Mouse (Mus musculus) hindbrain, embryonic 16.5 days (tissue): ENCODE data around the gene Zfp13. TPM values are rescaled to one million over a fixed set of nuclear protein-coding genes. Genes with fewer than 3 reads are reported as not detected.
"Not testable (repeated sequence)": the region's sequence is repeated elsewhere in the genome, so short reads cannot be mapped to it uniquely, and the experiment has no call there.

Experiments
- ATAC-seq: fragments of 200-750 bp; cut with Nextera tagmentation; 2 replicates; pipeline ENCODE4 v1.8.0; 2017; ENCODE audit warnings: moderate TSS enrichment, moderate library complexity
- H3K27ac ChIP-seq: fragments of 300-500 bp; sonication (generic); 2 replicates; pipeline ENCODE4 v1.5.1; 2014; ENCODE audit warnings: low read depth, mild to moderate bottlenecking, control low read depth, low read length, moderate library complexity
- H3K27me3 ChIP-seq: fragments of 300-500 bp; sonication (generic); replicated peaks from 2 replicates; pipeline ENCODE4 v1.6.1; 2014; ENCODE audit warnings: low read length; ENCODE audit not compliant: control insufficient read depth, insufficient read depth
- H3K36me3 ChIP-seq: fragments of 300-500 bp; sonication (generic); 2 replicates; pipeline ENCODE4 v1.6.1; 2014; ENCODE audit warnings: mild to moderate bottlenecking, low read length, moderate library complexity, mixed read lengths; ENCODE audit not compliant: control insufficient read depth, insufficient read depth
- H3K4me1 ChIP-seq: fragments of 300-500 bp; sonication (generic); 2 replicates; pipeline ENCODE4 v1.6.1; 2014; ENCODE audit warnings: low read depth, low read length; ENCODE audit not compliant: control insufficient read depth, insufficient read depth
- H3K4me2 ChIP-seq: fragments of 300-500 bp; sonication (generic); 2 replicates; pipeline ENCODE4 v1.6.1; 2014; ENCODE audit warnings: mild to moderate bottlenecking, low read length, control low read depth, moderate library complexity
- H3K4me3 ChIP-seq: fragments of 300-500 bp; sonication (generic); 2 replicates; pipeline ENCODE4 v1.5.1; 2014; ENCODE audit warnings: mild to moderate bottlenecking, low read length, control low read depth, moderate library complexity
- H3K9ac ChIP-seq: fragments of 300-500 bp; sonication (generic); 2 replicates; pipeline ENCODE4 v1.6.1; 2014; ENCODE audit warnings: low read depth, mild to moderate bottlenecking, control low read depth, low read length, moderate library complexity
- H3K9me3 ChIP-seq: fragments of 300-500 bp; sonication (generic); 2 replicates; pipeline ENCODE4 v1.6.1; 2014; ENCODE audit warnings: mild to moderate bottlenecking, low read length, moderate library complexity; ENCODE audit not compliant: control insufficient read depth
- WGBS: fragments of 180-500 bp; shearing (Covaris S2); extraction: QIAGEN DNeasy Blood & Tissue Kit; methylation state at CpG from one replicate; pipeline ENCODE4 v1.1.7; 2014; 5-methylcytosine and 5-hydroxymethylcytosine counted together
- polyA plus RNA-seq: library from polyadenylated mRNA; unstranded; fragments of >200 nt; fragmentation: Nextera tagmentation; extraction: Ambion mirVana; gene quantifications from 2 replicates; pipeline ENCODE4 v1.2.1, GENCODE M21; 2015

Zfp13 gene
- polyA plus RNA-seq, 1 experiment from 2014 or later, result 26.4 TPM

GRCm38 (mm10) chr17:23595139-23595538 is 4.1 kb downstream of the Zfp13 start:
- WGBS, result 62% methylated on average over 4 of the region's 4 CpGs
- ATAC-seq, H3K27ac ChIP-seq: not testable (repeated sequence)

GRCm38 (mm10) chr17:23592926-23593300 is 6.4 kb downstream of the Zfp13 start:
- H3K27ac ChIP-seq, result peak overlapping the region; percentile 82
- H3K4me3 ChIP-seq, result peak overlapping the region; percentile 53
- H3K4me1 ChIP-seq, result peaks cover 8% of the 10 kb centered on the region
- H3K9ac ChIP-seq, result peak overlapping the region; percentile 73
- no peaks in the 10 kb centered on the region for H3K9me3 ChIP-seq
- no peaks in the 10 kb centered on the region for H3K27me3 ChIP-seq
- 14% methylated on average over 13 of the region's 13 CpGs for WGBS
- peak; percentile 82 for ATAC-seq
- no peaks in the 10 kb centered on the region for H3K36me3 ChIP-seq
- peak overlapping the region; percentile 90 for H3K4me2 ChIP-seq

More at GRCm38 (mm10) chr17:23595139-23595538, 4.1 kb downstream of the Zfp13 start:
- H3K36me3 ChIP-seq, H3K4me2 ChIP-seq, H3K9ac ChIP-seq, H3K9me3 ChIP-seq, H3K4me3 ChIP-seq, H3K27me3 ChIP-seq: not testable (repeated sequence)
- peaks cover 11% of the 10 kb centered on the region for H3K4me1 ChIP-seq

GRCm38 (mm10) chr17:23592208-23592925 is 6.9 kb downstream of the Zfp13 start:
- Histone ChIP-seq H3K4me1 (peaks cover 8% of the 10 kb centered on the region), H3K9ac (peak overlapping the region; percentile 73), H3K27ac (peak overlapping the region; percentile 82), H3K27me3 (no peaks in the 10 kb centered on the region), H3K4me3 (peak overlapping the region; percentile 53), H3K36me3 (no peaks in the 10 kb centered on the region), H3K4me2 (peak overlapping the region; percentile 90), H3K9me3 (no peaks in the 10 kb centered on the region)
- ATAC-seq, result peak; percentile 99
- 7% methylated on average over 34 of the region's 34 CpGs for WGBS

GRCm38 (mm10) chr17:23587253-23587652 is 12.0 kb downstream of the Zfp13 start:
- peaks cover 27% of the 10 kb centered on the region for H3K4me1 ChIP-seq
- no peak for ATAC-seq
- no peak overlapping the region for H3K9ac ChIP-seq
- H3K27me3 ChIP-seq, result no peaks in the 10 kb centered on the region
- H3K27ac ChIP-seq, result no peak overlapping the region
- H3K4me3 ChIP-seq, result no peak overlapping the region
- no peak overlapping the region for H3K4me2 ChIP-seq
- H3K36me3 ChIP-seq, result no peaks in the 10 kb centered on the region
- H3K9me3 ChIP-seq, result no peaks in the 10 kb centered on the region
- 61% methylated on average over 2 of the region's 2 CpGs for WGBS

GRCm38 (mm10) chr17:23585721-23586491 is 13.4 kb downstream of the Zfp13 start:
- peak overlapping the region; percentile 74 for H3K4me3 ChIP-seq
- peaks cover 25% of the 10 kb centered on the region for H3K4me1 ChIP-seq
- peak overlapping the region; percentile 89 for H3K4me2 ChIP-seq
- peak overlapping the region; percentile 80 for H3K9ac ChIP-seq
- no peaks in the 10 kb centered on the region for H3K36me3 ChIP-seq
- ATAC-seq, result peak; percentile 95
- H3K27ac ChIP-seq, result peak overlapping the region; percentile 52
- under 1% methylated on average over 22 of the region's 22 CpGs for WGBS
- H3K27me3 ChIP-seq, result no peaks in the 10 kb centered on the region
- no peaks in the 10 kb centered on the region for H3K9me3 ChIP-seq

- peak overlapping the region; percentile 74 for H3K4me3 ChIP-seq
- ATAC-seq, result no peak
- WGBS, result 91% methylated on average over 8 of the region's 8 CpGs
- H3K4me2 ChIP-seq, result peak overlapping the region; percentile 89
- H3K27me3 ChIP-seq, result no peaks in the 10 kb centered on the region
- H3K9ac ChIP-seq, result no peak overlapping the region
- no peaks in the 10 kb centered on the region for H3K9me3 ChIP-seq
- peaks cover 9% of the 10 kb centered on the region for H3K36me3 ChIP-seq
- no peak overlapping the region for H3K27ac ChIP-seq
- peaks cover 25% of the 10 kb centered on the region for H3K4me1 ChIP-seq
These were observed 14.5 kb downstream of the Zfp13 start for GRCm38 (mm10) chr17:23584786-23585185.

GRCm38 (mm10) chr17:23575951-23576552 is 23.2 kb downstream of the Zfp13 start:
- Histone ChIP-seq H3K27ac (no peak overlapping the region), H3K9me3 (peaks cover 6% of the 10 kb centered on the region; the same call in 1 of the 2 replicates), H3K4me3 (no peak overlapping the region), H3K9ac (no peak overlapping the region), H3K4me1 (no peaks in the 10 kb centered on the region), H3K4me2 (no peak overlapping the region), H3K27me3 (no peaks in the 10 kb centered on the region), H3K36me3 (peaks cover 54% of the 10 kb centered on the region)
- 95% methylated on average over 38 of the region's 38 CpGs for WGBS
- 0 out of 2 replicates have a peak, but pooled peaks have one; percentile 26 for ATAC-seq

GRCm38 (mm10) chr17:23574130-23574529 is 25.2 kb downstream of the Zfp13 start:
- no peaks in the 10 kb centered on the region for H3K4me1 ChIP-seq
- H3K27me3 ChIP-seq, result no peaks in the 10 kb centered on the region
- H3K9ac ChIP-seq, result no peak overlapping the region
- WGBS, result 93% methylated on average over 8 of the region's 8 CpGs
- H3K4me2 ChIP-seq, result no peak overlapping the region
- peaks cover 6% of the 10 kb centered on the region; the same call in 1 of the 2 replicates for H3K9me3 ChIP-seq
- H3K4me3 ChIP-seq, result no peak overlapping the region
- peaks cover 39% of the 10 kb centered on the region for H3K36me3 ChIP-seq
- ATAC-seq, result no peak
- no peak overlapping the region for H3K27ac ChIP-seq

GRCm38 (mm10) chr17:23572059-23572458 is 27.2 kb downstream of the Zfp13 start:
- no peaks in the 10 kb centered on the region for H3K27me3 ChIP-seq
- 80% methylated on average over 6 of the region's 6 CpGs for WGBS
- H3K4me2 ChIP-seq, result no peak overlapping the region
- no peak overlapping the region for H3K9ac ChIP-seq
- peaks cover 26% of the 10 kb centered on the region for H3K36me3 ChIP-seq
- H3K4me1 ChIP-seq, result no peaks in the 10 kb centered on the region
- H3K27ac ChIP-seq, result no peak overlapping the region
- no peak for ATAC-seq
- no peak overlapping the region for H3K4me3 ChIP-seq
- peaks cover 6% of the 10 kb centered on the region; the same call in 1 of the 2 replicates for H3K9me3 ChIP-seq
